Mouse (Mus musculus): ENCODE data around the gene Gatad2b.

GRCm38 (mm10) chr3:90275286-90275685, 17.7 kb upstream of the Gatad2b start:
- no peak for TF ChIP-seq CTCF (IDR thresholded peaks at IDR 0.05; ENCODE audit: low read depth)
- TF ChIP-seq EP300 (IDR thresholded peaks at IDR 0.05; ENCODE audit: low read depth), result no peak

Data from heart, postnatal 0 days (tissue).